Mouse (Mus musculus) hindbrain, embryonic 11.5 days (tissue): ENCODE data around the gene Qrfp. TPM values are rescaled to one million over a fixed set of nuclear protein-coding genes. Genes with fewer than 3 reads are reported as not detected.

Source experiments
- ATAC-seq: fragments of 200-750 bp; cut with Nextera tagmentation; 2 replicates; pipeline ENCODE4 v1.8.0; 2017; ENCODE audit warnings: mild to moderate bottlenecking, moderate TSS enrichment, moderate library complexity; ENCODE audit not compliant: low FRiP score
- DNase-seq: peaks from one replicate; pipeline ENCODE4 v3.0.0-alpha.2; 2015; ENCODE audit warnings: low spot score
- H3K27ac ChIP-seq: fragments of 300-500 bp; sonication (generic); 2 replicates; pipeline ENCODE4 v1.5.1; 2014; ENCODE audit warnings: mild to moderate bottlenecking, low read depth, low read length
- H3K27me3 ChIP-seq: fragments of 300-500 bp; sonication (generic); 2 replicates; pipeline ENCODE4 v1.6.1; 2014; ENCODE audit warnings: mild to moderate bottlenecking, low read length, moderate library complexity, mixed read lengths; ENCODE audit not compliant: control insufficient read depth, insufficient read depth
- H3K36me3 ChIP-seq: fragments of 300-500 bp; sonication (generic); 2 replicates; pipeline ENCODE4 v1.6.1; 2014; ENCODE audit warnings: mild to moderate bottlenecking, low read length, moderate library complexity, mixed read lengths; ENCODE audit not compliant: control insufficient read depth, insufficient read depth
- H3K4me1 ChIP-seq: fragments of 300-500 bp; sonication (generic); replicated peaks from 2 replicates; pipeline ENCODE4 v1.6.1; 2014; ENCODE audit warnings: low read length, mixed read lengths; ENCODE audit not compliant: control insufficient read depth, insufficient read depth
- H3K4me2 ChIP-seq: fragments of 300-500 bp; sonication (generic); replicated peaks from 2 replicates; pipeline ENCODE4 v1.6.1; 2014; ENCODE audit warnings: mild to moderate bottlenecking, low read depth, low read length
- H3K4me3 ChIP-seq: fragments of 300-500 bp; sonication (generic); 2 replicates; pipeline ENCODE4 v1.5.1; 2014; ENCODE audit warnings: low read depth, low read length
- H3K9ac ChIP-seq: fragments of 300-500 bp; sonication (generic); 2 replicates; pipeline ENCODE4 v1.6.1; 2014; ENCODE audit warnings: low read depth, low read length
- H3K9me3 ChIP-seq: fragments of 300-500 bp; sonication (generic); 2 replicates; pipeline ENCODE4 v1.6.1; 2016; ENCODE audit warnings: low read length; ENCODE audit not compliant: control insufficient read depth
- WGBS: fragments of 180-500 bp; shearing (Covaris S2); extraction: QIAGEN DNeasy Blood & Tissue Kit; methylation state at CpG from one replicate; pipeline ENCODE4 v1.1.7; 2014; 5-methylcytosine and 5-hydroxymethylcytosine counted together
- polyA plus RNA-seq: library from polyadenylated mRNA; unstranded; fragments of >200 nt; fragmentation: Nextera tagmentation; extraction: Ambion mirVana; gene quantifications from 2 replicates; pipeline ENCODE4 v1.2.1, GENCODE M21; 2014

Qrfp gene
- polyA plus RNA-seq, 1 experiment from 2014 or later, result 0.28 TPM

DNA sequence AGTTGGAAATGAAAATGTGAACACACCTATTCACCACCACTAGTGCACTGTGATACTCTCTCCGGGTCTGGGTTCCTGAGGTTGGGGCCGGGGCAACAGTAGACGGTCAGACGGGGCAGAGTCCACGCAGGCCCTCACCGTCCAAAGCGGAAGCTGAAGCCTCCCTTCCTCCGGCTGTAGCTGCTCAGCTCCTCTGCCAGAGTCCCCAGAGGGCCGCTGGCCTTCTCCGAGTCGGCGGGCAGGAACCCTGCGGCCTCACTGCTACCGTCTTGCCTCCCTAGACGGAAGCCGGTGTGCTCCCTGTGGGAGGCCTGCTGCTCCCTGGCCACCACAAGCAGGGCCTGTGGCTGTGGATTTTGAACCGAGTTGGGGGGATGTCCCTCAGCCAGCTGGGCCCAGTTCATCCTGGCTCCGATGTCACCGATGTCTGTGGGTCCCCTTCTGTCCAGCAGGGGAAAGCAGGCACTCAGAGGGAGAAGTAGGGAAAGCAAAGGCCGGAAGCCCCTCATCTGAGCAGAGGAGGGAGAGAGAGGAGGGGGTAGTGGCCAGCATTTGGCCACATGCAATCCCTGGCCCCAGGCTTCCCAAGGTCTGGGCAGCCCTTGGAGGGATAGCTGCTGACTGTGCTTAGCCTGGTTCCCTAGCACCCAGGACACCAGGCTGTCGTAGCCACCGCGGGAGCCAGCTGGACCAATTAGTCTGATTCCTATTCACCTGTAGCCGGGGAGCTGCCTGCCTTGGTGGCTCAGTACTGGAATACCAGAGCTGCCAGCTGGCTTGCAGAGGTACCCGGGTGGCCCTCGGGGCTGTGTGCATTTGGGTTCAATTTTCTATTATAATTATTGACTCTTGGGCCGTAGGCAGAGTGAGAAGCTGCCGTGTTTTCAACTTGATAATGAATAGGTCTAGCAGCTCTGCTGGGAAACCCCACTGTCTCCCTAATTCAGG lies 1.7 kb downstream of the Qrfp start:
- Histone ChIP-seq H3K9me3 (no peaks in the 10 kb centered on the region), H3K9ac (no peak overlapping the region), H3K4me1 (peaks cover 26% of the 10 kb centered on the region), H3K4me3 (no peak overlapping the region), H3K27me3 (no peaks in the 10 kb centered on the region; the same call in 1 of the 2 replicates), H3K4me2 (no peak overlapping the region), H3K27ac (peak overlapping the region; percentile 10; the same call in 1 of the 2 replicates), H3K36me3 (no peaks in the 10 kb centered on the region)
- ATAC-seq (peak; percentile 28; the same call in 1 of the 2 replicates), DNase-seq (no peak)
- 36% methylated on average over 28 of the region's 28 CpGs for WGBS

DNA sequence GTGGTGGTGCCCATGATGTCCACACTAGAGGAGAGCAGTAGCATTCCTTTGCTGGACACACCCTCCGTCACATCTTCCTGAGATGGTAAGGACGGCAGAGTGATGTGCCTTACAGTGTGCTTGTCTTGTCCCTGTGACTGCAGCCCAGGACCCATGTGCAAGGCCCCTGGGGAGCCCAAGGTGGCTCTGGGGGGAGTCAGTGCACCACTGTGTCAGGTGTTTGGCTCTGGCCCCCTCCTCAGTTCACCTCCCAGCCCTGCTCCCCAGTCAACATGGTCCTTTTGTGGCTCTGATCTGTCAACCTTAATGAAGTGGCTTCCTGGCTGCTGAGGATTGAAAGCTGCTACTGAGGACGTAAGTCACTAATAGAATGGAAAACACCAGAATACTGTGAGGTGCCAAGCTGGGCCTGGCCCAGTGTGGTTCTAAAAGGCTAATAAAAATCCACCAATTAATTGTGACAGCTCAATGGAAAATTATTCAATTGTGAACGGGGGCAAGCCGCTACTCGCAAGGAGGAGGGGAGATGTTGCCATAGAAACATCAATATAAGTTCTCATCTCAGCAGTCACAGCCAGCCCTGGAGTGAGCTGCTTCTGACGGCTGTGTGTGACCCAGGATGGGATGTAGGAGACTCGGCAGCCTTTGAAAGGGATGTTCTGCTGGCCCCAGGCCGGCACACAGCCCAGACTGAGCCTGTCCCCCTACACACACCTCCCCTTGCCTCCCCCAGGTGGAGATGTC lies 3.6 kb downstream of the Qrfp start:
- peak; percentile 49 for DNase-seq
- H3K36me3 ChIP-seq, result peaks cover 9% of the 10 kb centered on the region

DNA sequence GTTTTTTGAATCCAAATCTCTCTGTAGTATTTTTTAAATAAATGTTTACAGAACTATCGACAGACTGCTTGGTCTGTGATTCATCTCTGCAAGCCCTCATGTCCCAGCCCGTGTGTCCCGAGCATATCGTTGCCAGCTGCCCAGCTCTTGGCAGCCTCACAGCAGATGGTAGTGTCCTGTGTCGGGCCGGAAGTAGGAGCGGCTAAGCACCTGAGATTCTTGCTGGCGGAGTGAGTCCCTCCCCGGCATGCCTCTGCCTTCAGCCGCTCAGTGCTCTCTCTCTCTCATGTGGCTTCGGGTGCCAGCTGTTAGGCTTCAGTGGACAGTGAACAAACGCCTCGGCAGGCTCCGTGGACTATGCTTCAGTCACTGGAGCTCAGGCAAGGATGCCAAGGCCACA lies 6.9 kb downstream of the Qrfp start:
- Histone ChIP-seq H3K27me3 (no peaks in the 10 kb centered on the region; the same call in 1 of the 2 replicates), H3K4me1 (peaks cover 15% of the 10 kb centered on the region), H3K9me3 (no peaks in the 10 kb centered on the region), H3K9ac (no peak overlapping the region), H3K4me2 (no peak overlapping the region), H3K36me3 (peaks cover 26% of the 10 kb centered on the region), H3K27ac (no peak overlapping the region), H3K4me3 (no peak overlapping the region)
- DNase-seq (no peak), ATAC-seq (no peak)
- 93% methylated on average over 14 of the region's 14 CpGs for WGBS

More for the DNA sequence above, 3.6 kb downstream of the Qrfp start:
- Histone ChIP-seq H3K9ac (peak overlapping the region; percentile 31), H3K9me3 (no peaks in the 10 kb centered on the region), H3K4me3 (no peak overlapping the region), H3K27ac (peak overlapping the region; percentile 77), H3K4me1 (peaks cover 26% of the 10 kb centered on the region), H3K27me3 (no peaks in the 10 kb centered on the region; the same call in 1 of the 2 replicates), H3K4me2 (no peak overlapping the region)
- 35% methylated on average over 9 of the region's 9 CpGs for WGBS
- peak; percentile 62 for ATAC-seq

DNA sequence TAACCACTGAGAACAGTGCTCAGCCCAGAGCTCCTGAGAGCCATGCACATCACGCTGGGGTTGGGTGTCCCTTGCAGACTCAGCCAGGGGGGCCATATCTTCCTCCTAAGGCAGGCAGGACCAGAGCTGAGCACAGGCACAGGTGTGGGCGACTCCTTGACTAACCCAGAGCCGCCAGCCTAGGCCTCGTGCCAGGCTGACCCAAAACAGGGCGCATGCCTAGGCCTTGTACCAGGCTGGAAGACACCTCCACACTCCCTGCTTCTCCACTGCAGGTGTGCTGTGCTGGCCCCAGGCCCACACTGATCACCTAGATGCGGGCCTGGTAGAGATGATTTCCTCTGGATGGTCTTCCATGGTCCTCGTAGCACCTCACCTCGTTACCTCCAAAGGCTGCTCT lies 7.6 kb downstream of the Qrfp start:
- no peak for DNase-seq
- no peaks in the 10 kb centered on the region for H3K27me3 ChIP-seq
- no peak overlapping the region for H3K4me2 ChIP-seq
- peaks cover 29% of the 10 kb centered on the region for H3K36me3 ChIP-seq
- H3K4me3 ChIP-seq, result no peak overlapping the region
- H3K27ac ChIP-seq, result no peak overlapping the region
- ATAC-seq, result no peak
- peaks cover 12% of the 10 kb centered on the region for H3K4me1 ChIP-seq
- 94% methylated on average over 8 of the region's 8 CpGs for WGBS
- H3K9ac ChIP-seq, result no peak overlapping the region
- H3K9me3 ChIP-seq, result no peaks in the 10 kb centered on the region

DNA sequence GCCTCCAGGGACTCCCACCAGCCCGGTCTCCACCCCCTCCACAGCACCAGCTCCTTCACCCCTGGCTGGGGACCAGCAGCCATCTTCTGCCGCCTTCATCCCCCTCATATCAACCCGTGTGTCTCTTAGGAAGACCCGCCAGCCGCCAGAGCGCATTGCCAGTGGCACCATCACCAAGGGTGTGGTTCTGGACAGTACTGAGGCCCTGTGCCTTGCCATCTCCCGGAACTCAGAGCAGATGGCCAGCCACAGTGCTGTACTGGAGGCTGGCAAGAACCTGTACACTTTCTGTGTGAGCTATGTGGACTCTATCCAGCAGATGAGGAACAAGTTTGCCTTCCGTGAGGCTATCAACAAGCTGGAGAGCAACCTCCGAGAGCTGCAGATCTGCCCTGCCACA lies 9.0 kb downstream of the Qrfp start:
- Histone ChIP-seq H3K4me2 (no peak overlapping the region), H3K36me3 (peaks cover 35% of the 10 kb centered on the region), H3K4me1 (peaks cover 6% of the 10 kb centered on the region), H3K4me3 (no peak overlapping the region), H3K9ac (no peak overlapping the region), H3K27ac (no peak overlapping the region), H3K27me3 (no peaks in the 10 kb centered on the region), H3K9me3 (no peaks in the 10 kb centered on the region)
- WGBS, result 90% methylated on average over 9 of the region's 9 CpGs
- ATAC-seq, result no peak
- no peak for DNase-seq

DNA sequence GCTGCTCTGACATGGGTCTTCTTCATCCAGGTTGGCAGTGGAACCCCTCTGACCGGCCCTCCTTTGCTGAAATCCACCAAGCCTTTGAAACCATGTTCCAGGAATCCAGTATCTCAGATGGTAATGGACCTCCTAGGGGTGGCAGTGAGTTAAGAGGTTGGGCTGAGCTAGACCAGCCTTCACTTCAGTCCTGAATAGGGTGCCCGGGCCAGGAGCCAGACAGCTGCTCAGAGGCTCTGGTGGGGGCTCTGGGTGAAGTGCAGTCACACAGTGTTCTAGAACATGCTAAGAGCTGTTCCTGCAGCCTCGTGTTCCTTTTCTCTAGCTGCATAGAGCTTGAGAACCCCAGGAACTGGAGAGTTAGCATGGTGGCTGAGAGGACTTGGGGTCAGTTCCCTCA lies 13.4 kb downstream of the Qrfp start:
- no peak overlapping the region for H3K4me3 ChIP-seq
- ATAC-seq, result no peak
- H3K4me2 ChIP-seq, result no peak overlapping the region
- 90% methylated on average over 3 of the region's 3 CpGs for WGBS
- H3K36me3 ChIP-seq, result peaks cover 30% of the 10 kb centered on the region
- no peak for DNase-seq
- no peak overlapping the region for H3K27ac ChIP-seq
- H3K9me3 ChIP-seq, result no peaks in the 10 kb centered on the region
- H3K27me3 ChIP-seq, result no peaks in the 10 kb centered on the region
- H3K9ac ChIP-seq, result no peak overlapping the region
- H3K4me1 ChIP-seq, result no peaks in the 10 kb centered on the region

DNA sequence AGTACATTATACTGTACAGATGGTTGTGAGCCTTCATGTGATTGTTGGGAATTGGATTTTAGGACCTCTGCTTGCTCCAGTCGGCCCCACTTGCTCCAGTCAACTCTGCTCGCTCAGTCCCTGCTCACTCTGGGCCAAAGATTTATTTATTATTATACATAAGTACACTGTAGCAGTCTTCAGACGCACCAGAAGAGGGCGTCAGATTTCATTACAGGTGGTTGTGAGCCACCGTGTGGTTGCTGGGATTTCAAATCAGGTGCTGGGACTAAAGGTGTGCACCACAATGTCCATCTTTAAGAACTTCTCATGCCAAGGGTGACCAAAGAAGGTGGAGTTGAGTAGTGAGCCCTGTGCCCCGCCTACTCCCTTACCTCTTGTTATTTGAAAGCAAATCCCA lies 17.8 kb downstream of the Qrfp start:
- no peaks in the 10 kb centered on the region for H3K27me3 ChIP-seq
- peaks cover 12% of the 10 kb centered on the region for H3K36me3 ChIP-seq
- H3K4me3 ChIP-seq, result no peak overlapping the region
- no peak overlapping the region for H3K4me2 ChIP-seq
- no peak overlapping the region for H3K9ac ChIP-seq
- no peaks in the 10 kb centered on the region for H3K9me3 ChIP-seq
- no peak for ATAC-seq
- no peak overlapping the region for H3K27ac ChIP-seq
- no peaks in the 10 kb centered on the region for H3K4me1 ChIP-seq
- no peak for DNase-seq
- WGBS, result 84% methylated on average over 6 of the region's 6 CpGs

DNA sequence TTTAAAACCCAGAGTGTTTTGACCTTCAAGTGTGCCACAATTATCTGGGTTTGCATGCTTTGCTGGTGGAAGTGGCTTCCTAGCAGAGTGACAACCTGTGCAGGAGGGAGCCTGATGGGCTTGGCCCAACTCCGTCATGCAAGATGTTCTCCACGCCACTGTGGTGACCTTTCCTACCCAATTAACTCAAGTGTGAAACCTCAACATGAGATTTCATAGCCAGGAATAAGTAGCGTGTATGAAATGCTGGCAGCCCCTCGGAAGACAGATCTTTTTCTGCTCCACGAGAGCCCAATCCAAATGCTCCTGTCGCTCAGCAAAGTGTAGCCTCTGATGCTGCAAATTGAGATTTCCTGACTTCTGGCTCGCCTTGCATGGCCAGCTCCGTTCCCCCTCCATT lies 19.1 kb downstream of the Qrfp start:
- ATAC-seq, result no peak
- Histone ChIP-seq H3K4me1 (no peaks in the 10 kb centered on the region), H3K9ac (no peak overlapping the region), H3K36me3 (peaks cover 10% of the 10 kb centered on the region), H3K9me3 (no peaks in the 10 kb centered on the region), H3K4me2 (no peak overlapping the region), H3K27me3 (no peaks in the 10 kb centered on the region), H3K4me3 (no peak overlapping the region), H3K27ac (no peak overlapping the region)
- 94% methylated on average over 8 of the region's 8 CpGs for WGBS
- DNase-seq, result no peak
